Mouse (Mus musculus): ENCODE measurements around the gene Cyct. TPM values are rescaled to one million over a fixed set of nuclear protein-coding genes. Genes with fewer than 3 reads are reported as not detected.

Gene Cyct
- total RNA-seq, 2 experiments from 2014 or later: not detected

DNA sequence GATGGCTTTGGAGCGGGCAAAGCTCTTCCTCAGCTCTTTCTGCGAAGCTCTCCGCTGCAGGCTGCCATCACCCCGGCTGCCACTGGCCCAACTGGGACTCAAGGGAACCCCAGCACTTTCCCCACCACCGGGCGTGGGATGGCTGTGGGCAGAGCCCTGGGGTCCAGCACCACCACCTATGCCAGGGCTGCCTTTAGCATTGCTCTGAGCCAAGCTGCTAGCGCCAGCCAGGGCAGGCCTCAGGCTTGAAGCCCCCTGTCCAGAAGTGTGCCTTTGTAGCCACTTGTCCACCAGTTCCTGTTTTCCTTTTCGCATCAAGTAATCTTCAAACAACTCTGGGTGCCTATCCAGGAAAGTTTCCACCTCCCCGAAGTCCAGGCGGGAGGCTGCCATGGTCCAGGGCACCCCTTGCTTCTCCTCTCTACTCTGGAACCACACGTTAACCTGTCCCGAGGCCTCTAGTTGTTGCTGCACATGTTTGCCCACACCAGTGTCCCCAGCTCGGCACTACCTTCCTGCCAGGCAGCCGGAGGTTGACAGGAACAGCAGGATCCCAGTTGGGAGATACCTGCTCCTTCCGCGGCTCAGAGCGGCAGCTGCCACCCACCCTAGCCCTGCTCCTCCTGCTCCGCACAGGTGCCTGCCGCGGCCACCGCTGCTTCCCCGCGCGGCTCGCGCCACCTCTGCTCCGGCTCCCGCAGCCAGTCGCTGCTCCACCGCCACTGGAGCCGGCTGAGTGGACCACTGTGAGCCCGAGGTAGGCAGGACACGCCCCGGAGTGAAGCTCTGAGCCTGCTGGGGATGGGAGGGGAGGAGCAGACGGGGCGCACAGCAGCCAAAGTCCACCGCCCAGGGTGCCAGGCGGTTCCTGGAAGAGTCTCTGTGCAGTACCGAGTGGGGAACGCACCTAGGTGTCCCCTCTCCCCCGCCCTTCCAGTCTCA, 21.8 kb downstream of the Cyct start, which contains the start of gene Pde11a:
TSS of gene Pde11a (minus strand) at position 560 of the 942 bp plus-strand sequence.
- intact Hi-C loops (cut with DNase I): no loop called here
- DNase-seq: peak; percentile 2 to 9

DNA sequence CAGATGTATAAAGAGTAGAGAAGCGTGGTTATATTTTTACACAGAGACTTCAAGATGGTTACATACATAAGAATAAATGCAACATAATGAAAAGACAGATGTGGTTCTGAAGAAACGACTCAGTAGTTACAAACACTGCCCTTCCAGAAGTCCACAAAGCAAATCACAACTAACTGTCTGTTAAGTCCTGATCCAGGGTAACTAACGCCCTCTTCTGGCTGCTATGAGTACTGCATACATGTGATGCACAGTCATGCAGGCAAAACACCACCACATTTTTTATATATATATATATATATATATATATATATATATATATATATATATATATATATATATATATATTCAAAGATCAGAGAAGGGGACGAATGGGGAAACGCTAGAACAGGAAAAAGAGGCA, 25.7 kb downstream of the Cyct start:
- intact Hi-C loops (cut with DNase I): no loop called here
- no peak for DNase-seq

DNA sequence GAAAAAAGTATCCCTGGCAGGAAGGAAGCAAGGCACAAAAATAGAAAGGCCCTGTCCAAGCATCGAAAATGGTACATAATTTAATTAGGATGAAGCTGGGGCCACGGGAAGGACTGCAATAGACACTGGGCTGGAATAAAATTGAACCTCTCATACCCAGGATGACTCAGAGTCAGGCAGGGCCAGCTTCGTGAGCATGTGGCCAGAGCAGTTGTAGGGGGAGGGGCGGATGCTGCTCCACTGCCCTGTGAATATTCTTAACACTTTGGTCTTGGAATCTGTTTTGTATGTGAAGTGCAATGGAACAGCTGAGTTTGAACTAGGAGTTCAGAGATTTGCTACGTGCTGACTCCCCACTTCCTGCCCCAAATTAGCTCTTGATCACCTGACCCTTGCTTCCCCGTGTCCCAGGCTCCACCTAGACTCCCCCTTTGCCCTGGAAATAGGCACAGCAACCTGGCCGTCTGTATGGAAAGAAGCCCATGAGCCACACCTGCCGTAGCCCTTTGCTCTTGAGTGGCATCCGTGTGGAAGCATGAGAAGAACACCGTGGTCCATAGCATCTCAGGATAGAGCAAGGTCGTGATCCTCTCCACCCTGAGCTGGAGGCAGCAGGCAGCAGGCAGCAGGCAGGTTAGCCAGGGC, 28.0 kb downstream of the Cyct start:
- intact Hi-C loops (cut with DNase I): no loop called here
- DNase-seq: no peak

DNA sequence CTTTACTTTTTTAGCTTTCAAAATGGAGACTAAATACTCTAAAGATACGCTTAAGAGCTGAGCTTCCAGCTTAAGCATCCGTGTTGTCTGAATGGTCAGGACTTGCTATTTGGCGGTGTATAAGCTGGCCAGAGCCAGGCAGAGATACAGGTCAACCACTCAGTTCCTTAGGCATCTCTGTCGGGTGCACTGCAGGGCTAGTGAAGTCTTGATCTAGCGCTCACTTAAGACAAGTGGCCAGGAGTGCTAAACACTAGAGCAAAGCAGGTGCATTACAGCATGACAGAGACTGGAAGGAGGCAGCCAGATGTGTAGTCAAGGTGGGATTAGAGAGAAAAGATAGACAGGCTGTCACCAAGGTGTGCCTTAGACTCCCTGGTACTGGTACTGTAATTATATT, 30.2 kb downstream of the Cyct start:
- intact Hi-C loops (cut with DNase I): no loop called here
- no peak for DNase-seq

DNA sequence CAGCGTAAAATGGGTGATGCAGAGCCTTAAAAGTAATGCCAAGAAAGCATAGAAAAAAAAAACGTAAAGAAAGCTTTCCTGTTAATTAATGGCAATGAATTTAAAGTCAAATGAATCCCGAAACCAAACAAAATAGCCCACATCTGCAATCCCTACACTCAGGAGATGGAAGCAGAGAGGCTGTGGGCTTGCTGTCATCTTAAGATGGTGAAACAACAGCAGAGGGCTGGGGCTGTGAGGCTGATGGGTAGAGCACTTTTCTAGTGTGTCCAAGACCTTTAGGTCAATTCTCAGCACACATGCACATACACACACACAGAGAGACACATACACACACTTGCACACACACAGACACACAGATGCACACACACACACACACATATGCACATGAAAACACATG, 34.1 kb downstream of the Cyct start:
- no peak for DNase-seq
- intact Hi-C loops (cut with DNase I): no loop called here

- no peak for DNase-seq
- intact Hi-C loops (cut with DNase I): no loop called here
These were observed 35.8 kb downstream of the Cyct start for GRCm38 (mm10) chr2:76324463-76324862.

DNA sequence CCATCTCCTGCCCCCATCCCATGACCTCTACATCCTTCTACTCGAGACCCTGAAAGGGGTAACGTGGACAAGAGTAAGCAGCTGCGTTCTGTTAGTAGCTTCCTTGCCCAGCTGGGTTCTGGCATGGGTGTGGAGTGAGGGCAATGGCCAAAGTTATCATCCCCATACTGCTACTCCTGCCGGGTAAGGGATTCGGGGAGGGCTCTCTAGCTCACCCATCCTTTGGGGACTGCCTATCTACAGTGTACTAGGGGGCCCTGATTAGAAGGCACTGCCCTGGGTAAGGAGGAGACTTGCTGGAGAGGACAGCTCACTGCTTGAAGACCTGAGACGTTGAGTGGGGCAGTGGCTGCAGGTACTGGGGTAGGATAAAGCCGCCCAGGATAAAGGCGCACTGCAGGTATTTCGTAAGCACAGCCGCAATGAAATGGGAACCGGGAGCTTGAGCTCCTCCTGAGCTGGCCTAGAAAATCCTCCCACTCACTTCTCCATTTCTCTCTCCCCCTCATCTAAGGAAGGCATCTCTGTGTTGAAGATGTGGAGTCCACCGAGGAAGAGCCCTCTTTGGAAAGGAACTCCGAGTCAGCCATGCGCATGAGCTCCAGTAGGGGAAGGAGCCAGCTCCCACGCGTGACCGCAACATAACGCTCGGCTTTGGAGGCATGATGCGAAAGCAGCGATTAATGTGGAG, 36.9 kb downstream of the Cyct start:
- DNase-seq: no peak
- intact Hi-C loops (cut with DNase I): no loop called here

DNA sequence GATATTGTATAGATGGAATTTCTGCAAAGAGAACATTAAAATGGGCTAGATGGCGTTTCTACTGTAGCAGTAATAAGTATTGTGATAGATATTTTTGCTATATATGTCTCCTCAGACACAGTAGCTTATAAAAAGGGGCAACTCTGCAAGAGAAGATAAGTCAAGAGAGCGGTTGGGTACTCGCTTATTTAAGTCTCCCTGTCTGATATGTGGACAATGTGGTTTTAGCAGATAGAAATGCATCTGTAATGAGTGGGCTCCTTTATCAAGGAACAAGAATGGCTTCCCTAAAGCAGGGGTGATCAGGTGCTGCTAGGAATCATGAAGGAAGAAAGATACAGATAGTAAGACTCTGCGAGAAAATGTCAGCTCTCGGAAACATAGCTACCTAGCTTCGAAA, 39.9 kb downstream of the Cyct start:
- intact Hi-C loops (cut with DNase I): no loop called here
- no peak for DNase-seq

GRCm38 (mm10) chr2:76319231-76319630, 41.0 kb downstream of the Cyct start:
- intact Hi-C loops (cut with DNase I): no loop called here
- DNase-seq: no peak

Small RNAs within 50 kb of the gene (microRNA-seq; reads per million reads assigned to microRNA genes)
- 0 reads per million in 2 experiments for gene Gm44337 (ENCODE audit: borderline number of aligned reads in 2 of 2)

Other genes starting within 250 kb of the Cyct start
- under 1 TPM; 0.42 to 0.76 TPM for gene Pde11a, start 21.7 kb downstream of the Cyct start, total RNA-seq (2021)
- gene Rbm45, start 9.5 kb upstream of the Cyct start, total RNA-seq (2021): 10 to 100 TPM; 21.0 to 21.3 TPM
- 10 to 100 TPM; 11.2 to 13.0 TPM for gene Osbpl6, start 46.1 kb upstream of the Cyct start, total RNA-seq (2021)

All from heart, postnatal 36 days (tissue).